Mouse (Mus musculus): ENCODE measurements around the gene Olfr631. TPM values are rescaled to one million over a fixed set of nuclear protein-coding genes. Genes with fewer than 3 reads are reported as not detected.

The Olfr631 gene
- polyA plus RNA-seq, 1 experiment from 2014 or later, result not detected

Other genes with a start within 250 kb of the Olfr631 start
- not detected in 2 replicates for gene Olfr625-ps1, start 246.1 kb upstream of the Olfr631 start, polyA plus RNA-seq (2015; fragmentation: Nextera tagmentation; extraction: Ambion mirVana)
- gene Olfr243, start 214.2 kb upstream of the Olfr631 start, polyA plus RNA-seq (2015; fragmentation: Nextera tagmentation; extraction: Ambion mirVana), result not detected in 2 replicates
- not detected in 2 replicates for gene Olfr628, start 198.5 kb upstream of the Olfr631 start, polyA plus RNA-seq (2015; fragmentation: Nextera tagmentation; extraction: Ambion mirVana)
- not detected in 2 replicates for gene Olfr629, start 183.9 kb upstream of the Olfr631 start, polyA plus RNA-seq (2015; fragmentation: Nextera tagmentation; extraction: Ambion mirVana)
- not detected in 2 replicates for gene Olfr630, start 171.5 kb upstream of the Olfr631 start, polyA plus RNA-seq (2015; fragmentation: Nextera tagmentation; extraction: Ambion mirVana)
- not detected in 2 replicates for gene Olfr69, start 157.2 kb upstream of the Olfr631 start, polyA plus RNA-seq (2015; fragmentation: Nextera tagmentation; extraction: Ambion mirVana)
- not detected in 2 replicates for gene Olfr68, start 149.1 kb upstream of the Olfr631 start, polyA plus RNA-seq (2015; fragmentation: Nextera tagmentation; extraction: Ambion mirVana)
- not detected in 2 replicates for gene Olfr67, start 137.0 kb upstream of the Olfr631 start, polyA plus RNA-seq (2015; fragmentation: Nextera tagmentation; extraction: Ambion mirVana)
- gene Hbb-bt, start 114.8 kb upstream of the Olfr631 start, polyA plus RNA-seq (2015; fragmentation: Nextera tagmentation; extraction: Ambion mirVana), result 1,494 and 1,956 TPM in 2 replicates
- gene Hbb-bs, start 100.7 kb upstream of the Olfr631 start, polyA plus RNA-seq (2015; fragmentation: Nextera tagmentation; extraction: Ambion mirVana), result 4,421 and 5,872 TPM in 2 replicates
- gene Hbb-bh2, start 88.3 kb upstream of the Olfr631 start, polyA plus RNA-seq (2015; fragmentation: Nextera tagmentation; extraction: Ambion mirVana), result not detected in 2 replicates
- 1.3 and 2.5 TPM in 2 replicates for gene Hbb-bh1, start 85.7 kb upstream of the Olfr631 start, polyA plus RNA-seq (2015; fragmentation: Nextera tagmentation; extraction: Ambion mirVana)
- 123 and 187 TPM in 2 replicates for gene Hbb-y, start 75.6 kb upstream of the Olfr631 start, polyA plus RNA-seq (2015; fragmentation: Nextera tagmentation; extraction: Ambion mirVana)
- not detected in 2 replicates for gene Olfr66, start 42.6 kb upstream of the Olfr631 start, polyA plus RNA-seq (2015; fragmentation: Nextera tagmentation; extraction: Ambion mirVana)
- gene Olfr64, start 34.3 kb upstream of the Olfr631 start, polyA plus RNA-seq (2015; fragmentation: Nextera tagmentation; extraction: Ambion mirVana), result not detected in 2 replicates
- not detected in 2 replicates for gene Olfr65, start 25.3 kb upstream of the Olfr631 start, polyA plus RNA-seq (2015; fragmentation: Nextera tagmentation; extraction: Ambion mirVana)
- not detected in 2 replicates for gene Olfr632, start 5.5 kb downstream of the Olfr631 start, polyA plus RNA-seq (2015; fragmentation: Nextera tagmentation; extraction: Ambion mirVana)
- not detected in 2 replicates for gene Olfr633, start 15.6 kb downstream of the Olfr631 start, polyA plus RNA-seq (2015; fragmentation: Nextera tagmentation; extraction: Ambion mirVana)
- not detected in 2 replicates for gene Olfr635, start 42.3 kb downstream of the Olfr631 start, polyA plus RNA-seq (2015; fragmentation: Nextera tagmentation; extraction: Ambion mirVana)
- not detected in 2 replicates for gene Olfr638, start 69.9 kb downstream of the Olfr631 start, polyA plus RNA-seq (2015; fragmentation: Nextera tagmentation; extraction: Ambion mirVana)
- gene Olfr639, start 88.5 kb downstream of the Olfr631 start, polyA plus RNA-seq (2015; fragmentation: Nextera tagmentation; extraction: Ambion mirVana), result 0.03 TPM in 1 of 2 replicates, not detected in the other
- not detected in 2 replicates for gene Olfr640, start 96.7 kb downstream of the Olfr631 start, polyA plus RNA-seq (2015; fragmentation: Nextera tagmentation; extraction: Ambion mirVana)
- gene Olfr641, start 106.6 kb downstream of the Olfr631 start, polyA plus RNA-seq (2015; fragmentation: Nextera tagmentation; extraction: Ambion mirVana), result not detected in 2 replicates
- gene Olfr642, start 123.8 kb downstream of the Olfr631 start, polyA plus RNA-seq (2015; fragmentation: Nextera tagmentation; extraction: Ambion mirVana), result not detected in 2 replicates
- gene 4930516K23Rik, start 132.6 kb downstream of the Olfr631 start, polyA plus RNA-seq (2015; fragmentation: Nextera tagmentation; extraction: Ambion mirVana), result not detected in 2 replicates
- not detected in 2 replicates for gene Olfr644, start 143.0 kb downstream of the Olfr631 start, polyA plus RNA-seq (2015; fragmentation: Nextera tagmentation; extraction: Ambion mirVana)
- gene Olfr645, start 156.6 kb downstream of the Olfr631 start, polyA plus RNA-seq (2015; fragmentation: Nextera tagmentation; extraction: Ambion mirVana), result not detected in 2 replicates
- not detected in 2 replicates for gene Olfr646, start 176.0 kb downstream of the Olfr631 start, polyA plus RNA-seq (2015; fragmentation: Nextera tagmentation; extraction: Ambion mirVana)
- gene Ubqln5, start 201.0 kb downstream of the Olfr631 start, polyA plus RNA-seq (2015; fragmentation: Nextera tagmentation; extraction: Ambion mirVana), result not detected in 2 replicates
- gene Olfr643, start 208.6 kb downstream of the Olfr631 start, polyA plus RNA-seq (2015; fragmentation: Nextera tagmentation; extraction: Ambion mirVana), result not detected in 2 replicates
- gene Ubqln3, start 214.5 kb downstream of the Olfr631 start, polyA plus RNA-seq (2015; fragmentation: Nextera tagmentation; extraction: Ambion mirVana), result not detected in 2 replicates
- not detected in 2 replicates for gene Ubqlnl, start 221.7 kb downstream of the Olfr631 start, polyA plus RNA-seq (2015; fragmentation: Nextera tagmentation; extraction: Ambion mirVana)
- not detected in 2 replicates for gene Olfm5, start 236.0 kb downstream of the Olfr631 start, polyA plus RNA-seq (2015; fragmentation: Nextera tagmentation; extraction: Ambion mirVana)